In the genomic region with DNA sequence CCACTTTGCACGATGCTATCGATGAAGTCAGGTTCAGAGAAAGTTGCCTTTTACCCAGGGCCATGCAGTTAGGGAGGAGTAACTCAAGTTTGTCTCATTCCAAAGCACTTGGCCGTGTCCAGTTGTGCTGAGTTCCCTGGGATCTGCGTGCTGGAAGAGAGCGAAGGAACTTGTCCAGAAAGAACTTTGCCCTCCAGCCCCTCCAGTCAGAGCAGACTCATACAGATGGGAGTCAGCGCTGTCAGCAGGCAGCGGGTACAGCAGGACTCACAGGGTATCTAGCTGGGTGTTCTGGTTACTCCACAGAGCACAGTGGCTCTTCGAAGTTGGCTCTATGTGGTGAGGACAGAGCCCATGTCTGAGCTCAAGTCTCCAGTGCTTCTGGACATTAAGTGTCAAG, we compare ENCODE assay signal across 17 mouse cellular contexts. TPM values are rescaled to one million over a fixed set of nuclear protein-coding genes. Genes with fewer than 3 reads are reported as not detected.
DNase-seq lines count a peak whose midpoint lies in the region; TF ChIP-seq lines count a peak whose summit lies in the region.
"Had no signal": no experiment of that assay in that cellular context is flagged by ENCODE, and none has a peak within 500 bp of the region (broad histone marks: within the 10 kb centered on the region; RNA-seq: fewer than 3 reads in every experiment).

No protein-coding gene starts in this region.

- no peak for TF ChIP-seq POLR2A in kidney, adult 2 months (IDR thresholded peaks at IDR 0.05; ENCODE audit: low read depth, low read length)

- WGBS in kidney, adult 2 months = 50% methylated on average over 8 of the region's 8 CpGs

- TF ChIP-seq CTCF in kidney, adult 2 months (conservative IDR thresholded peaks at IDR 0.05; ENCODE audit: insufficient read depth, insufficient read length, low read depth, low read length) = no peak

- H3K4me3 ChIP-seq in kidney, adult 2 months (ENCODE audit: insufficient read depth, low read depth, low read length) = no peak overlapping the region
- H3K4me3 ChIP-seq: embryonic facial prominence, embryonic 10.5 days; forebrain, embryonic 13.5 days; heart, embryonic 10.5 days had no signal

- peaks cover 4% of the 10 kb centered on the region; the same call in 1 of the 2 replicates for H3K4me1 ChIP-seq in kidney, adult 2 months (ENCODE audit: control insufficient read depth, insufficient read depth, low read length)
- H3K4me1 ChIP-seq: forebrain, embryonic 13.5 days had no signal

- peak; percentile 73 for DNase-seq in kidney, adult 2 months
- DNase-seq in kidney, adult 9 months = peak; percentile 63
- DNase-seq in kidney, postnatal 10 days = peak; percentile 49
- no peak for DNase-seq in cerebellum, postnatal 10 days
- no peak for DNase-seq in thymus, postnatal 10 days (ENCODE audit: low spot score in 2 of 2)
- DNase-seq in layer of hippocampus, adult 8-10 months (ENCODE audit: low spot score in 2 of 2) = no peak
- DNase-seq: adrenal gland, adult 2 months; adrenal gland, postnatal 25 days; cerebellum, adult 18-20 months; cerebellum, adult 9-11 months; forebrain, postnatal 0 days; heart, adult 18-20 months; heart, postnatal 10 days had no signal

- no peaks in the 10 kb centered on the region for H3K27me3 ChIP-seq in kidney, adult 2 months (replicated peaks; ENCODE audit: control insufficient read depth, insufficient read depth, low read length)
- H3K27me3 ChIP-seq: forebrain, embryonic 13.5 days had no signal

- no peak overlapping the region for H3K27ac ChIP-seq in kidney, adult 2 months (ENCODE audit: insufficient read depth, low read depth, low read length)
- H3K27ac ChIP-seq: embryonic facial prominence, embryonic 10.5 days; forebrain, embryonic 13.5 days; heart, embryonic 10.5 days; hindbrain, embryonic 14.5 days had no signal

- H3K36me3 ChIP-seq in kidney, adult 2 months (ENCODE audit: control insufficient read depth, insufficient read depth, low read length) = no peaks in the 10 kb centered on the region
- H3K36me3 ChIP-seq: embryonic facial prominence, embryonic 10.5 days; heart, embryonic 10.5 days had no signal

RNA-seq across cellular contexts. Expression of a gene that starts 19.8 kb away (rescaled TPM):
- 36.7 and 52.0 TPM in 2 replicates for polyA plus RNA-seq in kidney, adult 2 months (2012; rRNA removed)
- total RNA-seq in layer of hippocampus, adult 8-10 months (2022) = 10 to 100 TPM; 12.3 to 15.1 (median 13.0) TPM

RNA-seq across cellular contexts. Expression of a gene that starts 29.5 kb away (rescaled TPM):
- polyA plus RNA-seq in kidney, adult 2 months (2012; rRNA removed) = 2.9 and 7.2 TPM in 2 replicates
- under 1 TPM; 0.36 to 0.73 (median 0.53) TPM for total RNA-seq in layer of hippocampus, adult 8-10 months (2022)

RNA-seq across cellular contexts. Expression of a gene that starts 50.3 kb away (rescaled TPM):
- 6.5 and 7.2 TPM in 2 replicates for polyA plus RNA-seq in kidney, adult 2 months (2012; rRNA removed)
- total RNA-seq in layer of hippocampus, adult 8-10 months (2022) = 1 to 10 TPM; 7.3 to 9.2 (median 8.1) TPM

RNA-seq across cellular contexts. Expression of a gene that starts 51.7 kb away (rescaled TPM):
- 153 and 156 TPM in 2 replicates for polyA plus RNA-seq in kidney, adult 2 months (2012; rRNA removed)
- total RNA-seq in layer of hippocampus, adult 8-10 months (2022) = 10 to 100 TPM; 36.9 to 43.1 (median 40.0) TPM

Comparison
In these comparisons a context has a peak if more than half of its experiments do, and no peak if none do; other contexts are left out.
1. DNase-seq: peak in kidney, adult 2 months (single experiment), kidney, adult 9 months (single experiment) and kidney, postnatal 10 days (single experiment); none in cerebellum, postnatal 10 days (0 of 2), thymus, postnatal 10 days (0 of 2) and layer of hippocampus, adult 8-10 months (0 of 2).